Mouse (Mus musculus) naive thymus-derived CD4-positive, alpha-beta T cell, adult 2 months (primary cell): ENCODE measurements around the gene Bhlhe41.

Experiments used
- DNase-seq: peaks from one replicate; pipeline ENCODE4 v3.0.0-alpha.2; 2011; ENCODE audit warnings: low read depth

The Bhlhe41 gene

GRCm38 (mm10) chr6:145865289-145865885 lies at the start of gene Bhlhe41:
Gene Bhlhe41 (minus strand): TSS chr6:145865558.
- peak; percentile 32 for DNase-seq

- DNase-seq: no peak
These were observed 46.9 kb upstream of the Bhlhe41 start for GRCm38 (mm10) chr6:145912232-145912631.

GRCm38 (mm10) chr6:145910469-145911426 lies 45.4 kb upstream of the Bhlhe41 start:
- no peak for DNase-seq

DNA sequence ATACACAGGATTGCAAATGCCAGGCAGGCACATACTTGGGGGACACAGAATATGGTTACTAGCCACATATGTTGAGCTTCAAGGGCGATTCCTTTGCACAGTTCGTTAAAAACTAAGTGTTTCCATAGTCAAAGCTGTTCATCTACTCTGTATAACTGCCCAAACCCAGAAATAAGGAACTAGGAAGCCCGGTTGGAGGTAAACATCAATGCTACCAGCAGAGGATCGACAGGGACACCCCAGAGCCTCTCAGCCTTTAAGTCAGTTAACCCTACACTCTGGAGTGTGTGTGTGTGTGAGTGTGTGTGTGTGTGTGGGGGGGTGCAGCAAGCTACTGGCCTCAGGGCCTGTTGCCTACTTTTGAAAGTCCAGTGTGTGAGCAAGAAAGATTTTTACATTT lies 44.6 kb upstream of the Bhlhe41 start:
- no peak for DNase-seq

- no peak for DNase-seq
These were observed 40.9 kb upstream of the Bhlhe41 start for GRCm38 (mm10) chr6:145906096-145906890.

DNA sequence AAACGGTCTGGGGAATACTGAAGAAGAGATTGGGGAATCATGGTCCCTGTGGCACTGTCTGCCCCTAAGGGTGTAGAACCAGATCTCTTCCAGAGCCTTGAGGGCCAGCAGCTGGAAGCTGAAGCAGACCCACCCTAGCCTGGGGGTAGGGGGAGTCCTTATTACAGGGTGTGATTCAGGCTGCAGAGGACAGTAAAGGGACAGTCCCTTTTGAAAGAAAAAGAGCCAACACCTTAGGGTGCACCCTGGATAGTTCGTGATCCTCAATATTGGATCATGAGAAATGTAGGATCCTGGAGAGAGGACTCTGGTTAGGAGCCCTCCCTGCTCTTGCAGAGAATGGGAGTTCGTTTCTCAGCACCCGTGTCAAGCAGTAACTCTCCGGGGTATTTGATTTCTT lies 39.3 kb upstream of the Bhlhe41 start:
- no peak for DNase-seq

- DNase-seq: no peak
These were observed 38.8 kb upstream of the Bhlhe41 start for GRCm38 (mm10) chr6:145904169-145904568.

DNA sequence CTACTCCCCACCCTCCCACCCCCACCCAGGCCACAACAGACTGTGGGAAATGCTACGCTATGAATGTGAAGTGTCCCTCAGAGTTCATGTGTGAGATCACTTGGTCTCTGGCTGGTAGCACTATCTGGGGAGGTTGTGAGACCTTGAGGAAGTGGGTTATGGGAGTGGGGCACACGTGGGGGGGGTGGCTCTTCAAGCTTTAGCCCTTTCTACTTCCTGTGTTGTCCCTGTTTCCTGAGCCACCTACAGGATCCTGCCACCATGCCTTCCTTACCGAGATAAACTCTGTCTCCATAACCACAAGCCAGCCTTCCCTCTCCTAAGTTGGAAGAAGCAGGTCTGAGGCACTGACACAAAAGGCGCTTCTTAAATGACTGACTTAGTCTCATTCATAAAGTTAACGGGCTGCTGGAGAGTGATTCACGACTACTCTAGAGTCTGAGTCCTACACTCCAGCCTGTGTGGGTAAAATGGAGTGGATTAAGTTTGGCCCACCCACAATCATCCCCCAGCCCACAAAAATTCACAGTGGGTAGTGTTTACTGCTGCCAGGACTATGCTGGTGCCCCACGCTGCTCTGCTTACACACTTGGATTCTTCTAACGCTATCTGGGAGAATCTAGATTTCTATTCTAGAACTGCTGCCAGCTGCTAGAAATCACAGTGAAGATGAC lies 29.4 kb upstream of the Bhlhe41 start:
- peak; percentile 55 for DNase-seq

- no peak for DNase-seq
These were observed 28.1 kb upstream of the Bhlhe41 start for GRCm38 (mm10) chr6:145893366-145894021.

DNA sequence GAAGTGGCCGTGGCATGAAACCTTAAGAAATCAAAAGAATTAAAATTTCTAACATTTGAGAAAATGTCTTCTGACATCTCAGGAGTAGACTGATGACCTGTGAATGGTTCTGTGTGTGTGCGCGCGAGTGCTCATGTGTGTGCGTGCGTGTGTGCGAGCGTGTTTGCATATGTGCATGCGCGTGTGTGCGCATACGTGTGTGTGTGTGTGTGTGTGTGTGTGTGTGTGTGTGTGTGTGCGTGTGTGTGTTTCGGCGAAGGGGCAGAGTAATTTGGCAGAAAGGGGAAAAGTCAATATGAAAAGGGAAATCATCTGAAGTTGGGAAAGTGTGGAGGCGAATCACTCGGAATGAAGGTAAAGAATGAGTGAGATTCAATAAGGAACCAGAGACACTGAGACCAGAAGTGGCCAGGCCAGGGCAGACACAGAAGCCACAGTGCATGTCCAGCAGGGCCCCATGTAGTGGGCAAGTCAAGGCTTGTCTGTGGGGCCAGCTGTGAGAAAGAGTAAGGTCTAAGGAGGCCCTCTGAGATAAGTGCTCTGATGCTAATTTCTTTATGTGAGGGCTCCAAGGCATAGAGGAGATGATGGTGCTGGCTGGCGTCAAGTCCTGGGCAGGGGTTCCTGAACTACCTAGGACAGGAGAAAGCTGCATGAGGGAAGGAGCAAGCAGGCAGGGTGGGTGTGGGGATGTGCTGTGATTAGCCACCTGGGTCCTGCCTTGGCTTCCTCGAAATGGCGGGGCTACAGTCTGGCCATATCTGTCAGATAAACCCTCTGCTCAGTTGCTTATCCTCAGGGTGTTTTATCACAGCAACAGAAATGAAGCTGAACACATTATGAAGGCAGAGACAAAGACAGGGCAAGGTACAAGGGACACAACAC lies 27.3 kb upstream of the Bhlhe41 start:
- no peak for DNase-seq

GRCm38 (mm10) chr6:145891951-145892350 lies 26.6 kb upstream of the Bhlhe41 start:
- no peak for DNase-seq

DNA sequence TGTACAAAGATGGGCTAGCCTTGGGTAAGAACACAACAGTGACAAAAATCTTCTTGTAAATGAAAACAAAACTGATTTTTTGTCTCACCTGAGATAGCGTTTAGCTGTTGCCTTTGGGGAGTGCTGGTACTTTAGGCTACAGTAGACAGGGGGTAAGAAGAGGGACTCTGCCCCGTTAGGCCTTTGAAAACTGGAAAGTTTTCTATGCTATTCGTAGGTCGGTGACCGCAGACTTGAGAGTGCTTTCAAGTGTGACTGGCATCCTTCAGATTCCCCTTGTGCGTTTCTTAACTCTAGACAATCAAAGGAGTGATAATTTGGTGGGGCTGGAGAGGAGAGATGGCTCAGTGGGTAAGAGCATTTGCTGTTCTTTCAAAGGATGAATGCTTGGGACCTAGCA lies 22.4 kb upstream of the Bhlhe41 start:
- DNase-seq: no peak

GRCm38 (mm10) chr6:145886277-145886676 lies 20.9 kb upstream of the Bhlhe41 start:
- DNase-seq: no peak

DNA sequence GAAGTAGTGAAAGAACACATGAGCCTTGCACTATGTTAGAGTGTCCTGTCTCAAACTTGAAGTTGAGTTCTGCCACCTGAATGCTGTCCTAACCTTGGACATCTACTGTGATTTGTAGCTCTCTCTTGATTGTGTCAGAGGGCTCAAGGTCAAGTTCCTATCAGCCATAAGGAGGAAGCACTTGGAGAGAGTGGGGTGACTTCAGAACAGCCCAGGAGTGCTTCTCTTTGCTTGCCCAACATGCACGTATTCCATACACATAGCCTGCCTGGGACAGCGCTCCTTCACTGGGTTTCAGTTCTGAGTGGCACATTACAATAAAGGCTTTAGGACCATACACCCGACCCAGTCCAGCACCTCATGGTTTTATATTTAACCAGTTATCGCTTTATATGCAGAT lies 19.7 kb upstream of the Bhlhe41 start:
- DNase-seq: no peak

DNA sequence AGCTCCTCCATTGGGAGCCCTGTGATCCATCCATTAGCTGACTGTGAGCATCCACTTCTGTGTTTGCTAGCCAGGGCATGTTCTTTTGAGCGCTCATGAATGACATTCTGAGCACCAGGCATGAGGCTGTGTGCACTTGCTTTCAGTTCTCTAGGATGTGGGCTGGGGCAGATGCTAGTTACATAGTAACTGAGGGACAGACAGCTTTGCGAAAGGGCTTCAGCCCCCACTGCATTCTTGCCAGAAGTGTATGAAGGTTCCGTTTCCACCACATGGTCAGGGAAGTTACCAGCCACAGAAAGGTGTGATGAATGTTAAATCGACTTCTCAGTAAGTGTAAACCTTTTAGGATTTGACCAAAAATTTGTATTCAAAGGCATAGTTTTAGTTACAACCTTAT lies 18.3 kb upstream of the Bhlhe41 start:
- DNase-seq: no peak

DNA sequence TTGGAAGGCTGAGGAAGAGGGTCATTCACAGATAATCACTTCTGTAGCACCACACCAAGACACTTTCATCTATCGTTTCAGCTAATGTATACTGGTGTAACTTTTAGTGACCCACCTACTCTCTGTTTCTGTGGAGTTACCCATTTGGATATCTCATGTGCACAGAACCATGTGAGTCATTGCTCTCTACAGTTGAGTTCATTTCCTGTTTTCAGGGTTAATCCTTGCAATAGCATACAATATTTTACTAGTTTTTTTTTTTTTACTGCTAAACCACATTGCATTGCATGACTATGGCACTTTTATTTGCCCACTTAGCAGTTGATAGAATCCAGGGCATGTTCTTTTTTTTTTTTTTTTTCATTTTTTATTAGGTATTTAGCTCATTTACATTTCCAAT lies 17.7 kb upstream of the Bhlhe41 start:
- no peak for DNase-seq

DNA sequence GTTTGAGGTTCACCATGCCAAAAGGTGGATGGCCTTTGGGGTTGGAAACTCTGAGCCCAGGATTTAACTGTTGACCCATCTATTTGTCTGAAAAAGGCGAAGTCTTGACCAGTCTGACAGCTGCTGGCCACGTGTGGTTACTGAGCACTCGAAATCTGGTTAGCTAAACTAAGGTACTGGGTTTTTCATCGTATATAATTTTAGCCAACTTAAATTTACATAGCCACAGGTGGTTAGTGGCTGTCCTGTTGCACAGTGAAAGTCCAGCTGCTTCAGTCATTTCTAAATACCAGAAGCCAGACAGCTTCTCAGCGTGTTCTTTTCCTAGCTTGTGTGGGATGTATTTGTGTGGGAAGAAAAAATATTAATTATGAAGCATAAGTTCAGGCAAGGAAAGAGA lies 15.3 kb upstream of the Bhlhe41 start:
- no peak for DNase-seq

GRCm38 (mm10) chr6:145876986-145877735 lies 11.8 kb upstream of the Bhlhe41 start:
- DNase-seq: no peak

- DNase-seq: no peak
These were observed 8.0 kb upstream of the Bhlhe41 start for GRCm38 (mm10) chr6:145873354-145873753.

- no peak for DNase-seq
These were observed 6.7 kb upstream of the Bhlhe41 start for GRCm38 (mm10) chr6:145872010-145872409.
